In genomic region chr8:116438895-116439294, GRCm38 (mm10) we compare ENCODE assay signal across 8 mouse cellular contexts.
DNase-seq lines count a peak whose midpoint lies in the region; ATAC-seq and TF ChIP-seq lines count a peak whose summit lies in the region.

No protein-coding gene starts in this region.

- DNase-seq in 416B (ENCODE audit: low read depth) (peak; percentile 48), ZHBTc4 (ENCODE audit: low read depth, low spot score) (peak; percentile 80)
- DNase-seq in cerebellum, postnatal 36 days, result peak; percentile 81 to 82
- peak; percentile 75 for DNase-seq in gastrocnemius, postnatal 14 days
- DNase-seq in liver, adult 2 months (ENCODE audit: extremely low read depth, low read depth, low spot score), result peak; percentile 40
- DNase-seq in ovary, postnatal 36 days (ENCODE audit: low spot score), result peak; percentile 70
- peak; percentile 34 to 69 for DNase-seq in thymus, postnatal 10 days (ENCODE audit: low spot score in 2 of 2)

- ATAC-seq in kidney, embryonic 14.5 days (ENCODE audit: low FRiP score, low TSS enrichment), result peak; percentile 30; the same call in 1 of the 2 replicates

- H3K27ac ChIP-seq in kidney, embryonic 14.5 days (ENCODE audit: low read depth, low read length), result no peak overlapping the region
- no peak overlapping the region for H3K27ac ChIP-seq in liver, adult 2 months (replicated peaks; ENCODE audit: insufficient read depth, low read depth, low read length)

- H3K4me1 ChIP-seq in kidney, embryonic 14.5 days (ENCODE audit: control insufficient read depth, insufficient read depth, low read length), result peaks cover 8% of the 10 kb centered on the region; the same call in 1 of the 2 replicates
- H3K4me1 ChIP-seq in liver, adult 2 months (ENCODE audit: control insufficient read depth, insufficient read depth, low read length), result no peaks in the 10 kb centered on the region

- peak; percentile 89 for TF ChIP-seq CTCF in liver, adult 2 months (IDR thresholded peaks at IDR 0.05; ENCODE audit: low read depth, low read length)

- no peak for TF ChIP-seq POLR2A in liver, adult 2 months (IDR thresholded peaks at IDR 0.05; ENCODE audit: extremely low read depth, insufficient read depth, low read length)

- no peak overlapping the region for H3K4me2 ChIP-seq in kidney, embryonic 14.5 days (replicated peaks; ENCODE audit: low read depth, low read length)

- H3K9me3 ChIP-seq in kidney, embryonic 14.5 days (ENCODE audit: control insufficient read depth, low read length), result no peaks in the 10 kb centered on the region

- no peaks in the 10 kb centered on the region for H3K27me3 ChIP-seq in kidney, embryonic 14.5 days (ENCODE audit: control insufficient read depth, insufficient read depth, low read length)
- H3K27me3 ChIP-seq in liver, adult 2 months (ENCODE audit: control insufficient read depth, insufficient read depth, low read length), result no peaks in the 10 kb centered on the region

- no peak overlapping the region for H3K4me3 ChIP-seq in kidney, embryonic 14.5 days (ENCODE audit: low read length)
- H3K4me3 ChIP-seq in liver, adult 2 months (ENCODE audit: insufficient read depth, low read depth, low read length), result no peak overlapping the region

- H3K36me3 ChIP-seq in kidney, embryonic 14.5 days (ENCODE audit: control insufficient read depth, insufficient read depth, low read length), result no peaks in the 10 kb centered on the region
- no peaks in the 10 kb centered on the region for H3K36me3 ChIP-seq in liver, adult 2 months (ENCODE audit: control insufficient read depth, insufficient read depth, low read length)

- WGBS in kidney, embryonic 14.5 days, result 17% methylated on average over 7 of the region's 7 CpGs
- 14% methylated on average over 7 of the region's 7 CpGs for WGBS in liver, adult 2 months

- intact Hi-C loops in gastrocnemius, postnatal 14 days (cut with DNase I; ENCODE audit: low total_unique reads), result loop anchor here (10.0 kb wide), 1 partner anchor 724 kb away; no protein-coding TSS in a partner anchor

- no peak overlapping the region for H3K9ac ChIP-seq in kidney, embryonic 14.5 days (ENCODE audit: low read depth, low read length)
- H3K9ac ChIP-seq in liver, adult 2 months (ENCODE audit: low read depth, low read length), result no peak overlapping the region

- H3K79me2 ChIP-seq in liver, adult 2 months (ENCODE audit: control insufficient read depth, insufficient read depth, low read length), result no peaks in the 10 kb centered on the region
